Mouse (Mus musculus): ENCODE measurements at regions not wholly inside any gene's neighbourhood (a gene's known extent, or its start where the extent isn't known, plus 50 kb on each side); places are given as distances from the start of the nearest gene placed in this dataset.

DNA sequence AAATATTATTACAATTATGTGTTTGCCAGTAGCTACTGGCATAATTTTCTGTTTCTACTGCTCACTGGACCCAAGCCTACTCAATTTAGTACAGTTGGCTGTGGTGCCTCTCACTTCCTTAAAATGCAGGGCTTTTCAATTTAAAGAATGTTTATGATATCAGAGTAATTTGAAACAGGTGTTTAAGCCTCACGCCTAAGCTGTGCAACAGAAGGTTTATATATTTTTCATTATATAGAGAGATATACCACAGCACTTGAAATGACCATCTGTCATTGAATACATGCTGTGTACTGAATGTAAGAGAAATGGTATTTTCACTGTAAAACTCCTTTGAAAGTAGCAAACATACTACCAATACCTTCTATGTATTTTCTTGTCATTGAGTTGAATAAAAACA is 376.8 kb downstream of the Otol1 start:
- DNase-seq = no peak

DNA sequence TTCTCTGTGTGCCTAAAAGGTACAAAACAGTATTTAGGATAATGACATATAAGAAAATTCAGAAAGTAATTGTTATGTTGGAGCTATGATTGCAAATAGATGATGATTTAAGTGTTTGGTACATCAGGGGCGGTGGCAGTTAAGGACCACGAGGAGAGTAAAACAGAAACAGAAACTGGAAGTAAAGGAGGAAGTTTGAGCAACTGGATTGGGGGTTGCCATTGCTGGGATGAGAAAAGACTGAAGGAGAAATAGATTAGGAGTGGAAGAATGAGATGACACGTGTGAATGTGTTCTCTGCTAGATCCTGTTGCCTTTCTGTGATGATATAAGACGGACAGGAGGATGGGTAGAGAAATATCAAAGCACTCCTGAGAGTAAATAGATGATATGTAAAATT is 378.5 kb downstream of the Otol1 start:
- DNase-seq = no peak

DNA sequence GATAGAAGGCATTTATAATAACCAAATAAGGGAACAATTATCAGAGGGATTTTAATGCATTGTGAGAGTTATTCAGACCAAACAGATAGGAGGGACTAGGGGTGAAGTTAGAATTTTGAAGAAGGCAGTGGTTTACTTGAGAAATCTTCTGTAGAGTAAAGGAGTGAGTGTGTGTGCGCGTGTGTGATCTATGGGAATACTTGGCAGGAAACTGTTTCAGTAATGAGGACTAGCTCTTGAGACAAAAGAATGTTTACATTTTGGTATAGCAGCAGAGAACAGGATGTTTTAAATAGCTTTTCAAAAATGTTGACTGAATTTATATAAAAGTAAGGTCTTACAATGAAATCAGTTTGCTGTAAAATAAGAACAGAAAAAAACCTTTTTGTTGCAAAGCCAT is 393.8 kb downstream of the Otol1 start:
- no peak for DNase-seq

DNA sequence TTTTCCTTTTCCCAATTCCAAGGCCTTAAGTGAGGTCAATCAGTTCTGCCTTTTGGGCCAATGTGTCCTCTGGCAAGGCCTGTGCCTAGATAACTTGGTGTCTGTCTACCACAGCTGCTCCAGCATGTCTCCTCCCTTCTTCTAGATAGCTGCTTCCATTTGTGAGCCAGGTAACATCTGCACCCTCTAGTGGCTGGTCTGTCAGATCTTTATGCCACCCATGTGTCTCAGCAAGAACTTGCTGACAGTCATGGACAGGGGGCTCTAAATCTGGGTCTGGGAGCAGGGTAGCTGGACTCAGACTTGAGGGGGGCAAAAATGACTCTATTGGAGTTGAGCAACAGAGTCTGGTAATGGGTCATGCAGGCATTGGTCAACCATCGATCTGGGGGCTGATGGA is 399.2 kb downstream of the Otol1 start:
- peak in 1 of 2 experiments; percentile 28 for DNase-seq

DNA sequence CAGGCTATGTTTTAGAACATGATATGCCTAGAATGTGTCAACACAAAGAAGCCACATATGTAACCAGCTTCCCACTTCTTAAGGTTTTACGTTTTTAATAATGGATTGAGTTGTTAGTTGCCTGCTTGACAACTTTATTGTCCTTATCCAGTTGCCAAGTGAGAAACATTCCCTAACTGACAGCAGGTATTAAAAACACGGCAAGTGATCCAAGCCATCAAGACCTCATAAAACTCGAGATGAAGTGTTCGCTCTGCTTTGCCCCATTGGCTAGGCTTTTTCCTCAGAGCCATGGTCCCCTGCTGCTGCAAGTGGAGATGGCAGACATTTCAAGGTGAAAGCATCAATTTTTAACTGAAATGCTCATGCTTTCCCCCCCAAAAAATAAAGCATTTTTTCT is 410.9 kb downstream of the Otol1 start:
- no peak for DNase-seq

DNA sequence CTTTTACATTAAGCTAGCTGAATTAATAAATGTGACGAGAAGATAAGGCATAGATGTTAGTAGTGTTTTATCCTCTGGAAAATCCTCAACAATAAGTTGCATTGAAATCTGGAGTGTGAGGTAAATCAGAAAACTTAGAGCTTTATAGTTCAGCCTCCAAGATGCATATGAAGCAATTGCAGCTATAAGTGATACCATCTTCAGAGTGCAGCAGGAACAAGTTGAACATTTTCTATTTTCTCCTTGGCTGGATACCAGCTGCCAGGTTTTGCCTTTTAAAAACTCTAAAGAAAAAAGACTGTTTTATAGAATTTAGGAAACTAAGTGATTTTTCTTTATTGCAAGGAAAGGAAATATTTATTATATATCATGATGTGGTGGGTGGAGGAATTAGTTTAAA is 414.6 kb downstream of the Otol1 start:
- DNase-seq = no peak

DNA sequence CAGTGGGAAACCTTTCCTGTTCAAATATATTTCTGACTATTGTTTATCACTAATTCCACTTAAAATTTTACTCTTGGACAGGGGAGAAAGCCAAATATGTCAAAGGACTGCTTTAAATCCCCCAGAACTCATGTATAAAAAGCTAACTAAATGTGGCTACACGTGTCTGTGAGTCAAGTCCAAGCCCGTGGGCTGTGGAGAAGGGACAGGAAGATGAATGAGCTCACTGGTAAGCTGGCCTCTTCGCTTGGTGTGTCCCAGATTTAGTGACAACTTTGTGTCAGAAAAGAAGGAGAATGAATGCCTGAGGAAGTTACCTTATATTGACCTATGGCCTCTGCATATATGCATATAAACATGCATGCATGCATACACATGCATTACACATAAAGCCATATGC is 415.3 kb downstream of the Otol1 start:
- no peak for DNase-seq

DNA sequence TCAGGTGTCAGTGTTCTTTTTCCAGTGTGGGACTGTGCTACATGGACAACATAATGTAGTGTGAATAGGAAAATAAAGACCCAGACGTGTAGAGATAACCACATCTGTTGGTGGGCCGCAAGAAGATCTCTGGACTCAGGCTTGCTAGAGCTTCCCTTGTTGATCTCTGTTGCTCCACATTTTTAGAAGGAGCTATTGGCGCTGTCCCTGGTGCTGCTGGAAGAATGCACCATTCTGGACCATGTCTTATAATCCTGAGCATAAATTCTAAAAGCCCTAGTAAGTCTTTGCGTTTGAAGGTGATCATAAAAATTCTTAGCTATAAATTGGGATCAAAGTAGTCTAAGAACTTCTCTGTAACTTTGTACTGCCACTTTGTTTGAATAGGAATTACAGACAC is 429.3 kb downstream of the Otol1 start:
- peak in 1 of 2 experiments; percentile 2 for DNase-seq

DNA sequence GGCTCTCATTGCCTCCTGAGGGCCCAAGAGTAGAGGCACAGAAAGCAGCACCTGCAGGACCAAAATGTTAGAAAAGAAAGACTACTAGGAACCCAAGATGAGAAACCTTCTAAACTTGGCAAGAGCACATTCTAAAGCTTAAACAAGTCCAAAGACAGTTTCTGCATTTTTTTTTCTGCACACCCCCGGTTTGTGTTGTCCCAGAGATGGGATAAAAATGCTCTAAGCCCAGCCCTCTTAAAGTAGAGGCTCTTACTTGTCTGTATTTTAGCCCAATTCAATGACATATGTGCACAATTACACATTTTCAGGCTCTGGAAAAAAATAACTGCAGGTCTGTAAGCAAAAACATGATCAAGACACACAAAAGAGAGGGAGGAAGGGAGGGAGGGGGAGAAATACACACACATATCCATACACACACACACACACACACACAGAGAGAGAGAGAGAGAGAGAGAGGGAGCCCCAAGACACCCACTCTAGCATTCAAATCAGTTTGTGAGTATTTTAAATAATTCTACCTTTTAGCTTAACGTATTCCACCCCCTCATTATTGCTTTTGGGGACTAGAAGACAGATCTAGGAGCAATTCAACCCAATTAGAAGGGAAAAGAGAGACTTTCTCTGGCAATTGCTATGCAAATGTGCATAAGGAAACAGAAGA is 449.9 kb downstream of the Otol1 start:
- DNase-seq = no peak

DNA sequence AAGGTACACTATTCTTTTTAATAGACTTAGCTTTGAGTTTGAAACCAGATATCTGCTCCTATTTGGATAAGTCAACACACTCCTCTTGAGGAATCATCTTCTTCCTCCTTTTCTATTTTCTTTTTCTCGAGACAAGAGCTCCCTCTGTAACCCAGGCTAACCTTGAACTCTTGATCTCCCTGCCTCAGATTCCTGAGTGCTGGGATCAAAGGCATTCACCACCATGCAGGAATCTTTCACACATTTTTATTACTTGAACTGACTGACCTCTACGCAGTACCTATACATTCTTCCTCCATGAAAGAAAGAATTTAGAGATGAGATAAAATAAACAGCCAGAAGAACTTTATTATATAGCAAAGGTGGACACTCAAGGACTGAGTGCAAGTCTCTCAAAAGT is 453.4 kb downstream of the Otol1 start:
- DNase-seq = no peak

DNA sequence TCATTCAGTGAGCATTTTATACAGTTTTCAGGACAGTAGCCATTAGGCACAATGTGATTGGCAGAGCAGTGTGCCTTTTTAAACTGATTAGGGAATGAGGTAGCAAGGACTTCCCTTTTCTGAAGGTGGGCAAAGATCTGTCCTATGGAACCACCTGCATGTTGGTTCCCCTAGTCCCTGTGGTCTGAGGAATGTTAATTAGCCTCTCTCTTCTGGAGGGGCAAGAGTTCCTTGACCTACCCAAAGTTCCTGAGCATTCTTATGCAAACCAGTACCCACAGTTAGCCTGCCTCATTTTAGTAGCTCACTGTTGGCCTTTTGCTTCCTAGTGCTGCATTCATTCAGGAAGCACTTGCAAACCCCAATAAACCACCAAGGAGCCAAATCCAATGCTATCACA is 455.8 kb downstream of the Otol1 start:
- DNase-seq = no peak

DNA sequence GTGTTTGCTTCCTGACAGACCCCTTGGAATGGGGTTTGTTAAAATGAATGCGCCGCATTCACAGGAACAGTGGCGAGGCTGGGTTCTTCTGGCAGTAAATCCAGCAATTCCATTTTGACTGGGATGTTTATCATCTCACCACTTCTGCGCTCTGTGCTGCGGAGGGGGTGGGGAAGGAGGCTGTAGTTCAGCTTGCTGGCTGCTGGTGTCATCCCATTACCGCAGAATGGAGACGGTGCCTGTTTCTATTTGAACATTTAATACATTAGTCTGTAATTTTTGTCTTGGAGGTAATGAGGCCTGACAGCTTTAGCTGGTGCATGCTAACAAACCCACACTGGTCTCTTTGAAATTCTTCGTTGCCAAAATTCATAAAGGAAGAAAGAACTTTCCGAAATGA is 475.1 kb downstream of the Otol1 start:
- peak; percentile 3 to 43 for DNase-seq

DNA sequence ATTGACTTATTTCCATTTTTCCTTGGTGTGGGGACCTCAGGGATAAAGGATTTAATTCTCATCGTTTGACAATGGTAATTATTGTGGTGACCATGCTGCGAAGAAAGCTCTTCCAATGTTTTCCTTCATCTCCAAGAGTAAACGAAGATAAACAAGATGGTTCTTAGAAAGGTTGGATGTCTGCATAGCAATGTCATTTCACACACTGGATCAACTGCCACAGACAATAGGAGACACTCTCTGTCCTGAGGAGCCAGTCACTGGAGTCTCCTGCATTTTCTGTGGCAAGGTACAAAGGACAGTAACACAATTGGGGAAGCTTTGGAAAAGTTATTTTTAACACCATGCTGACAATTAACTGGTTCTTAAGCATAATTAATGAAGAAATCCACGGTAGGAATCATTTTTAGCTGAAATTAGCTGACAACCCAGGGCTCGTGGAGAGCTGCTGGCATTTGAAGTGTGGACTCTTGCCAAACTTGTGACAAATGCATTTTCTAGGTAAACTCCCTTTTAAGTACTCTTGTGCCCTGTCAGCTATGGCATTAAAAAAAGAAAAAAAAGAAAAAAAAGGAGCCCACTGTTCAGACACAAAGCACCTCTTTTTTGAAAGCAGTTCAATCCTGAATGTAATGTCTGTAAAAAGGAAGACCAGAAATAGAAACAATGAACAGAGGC is 475.8 kb downstream of the Otol1 start:
- no peak for DNase-seq

DNA sequence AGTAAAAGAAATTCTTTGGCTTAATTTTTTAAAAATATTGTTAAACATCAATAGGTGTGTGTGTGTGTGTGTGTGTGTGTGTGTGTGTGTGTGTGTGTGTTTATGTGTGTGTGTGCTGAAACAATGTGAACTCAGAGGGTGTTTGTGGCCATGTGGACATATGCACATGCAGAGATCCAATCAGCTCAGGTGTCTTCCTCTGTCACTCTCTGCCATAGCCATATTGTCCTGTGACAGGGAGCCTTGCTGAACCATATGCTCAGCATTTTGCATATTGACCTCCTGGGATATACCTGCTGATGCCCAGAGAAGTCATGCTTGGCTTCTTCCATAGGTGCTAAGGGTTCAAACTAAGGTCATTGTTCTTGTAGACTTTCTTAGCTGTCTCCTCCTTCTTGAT is 489.0 kb downstream of the Otol1 start:
- no peak for DNase-seq

DNA sequence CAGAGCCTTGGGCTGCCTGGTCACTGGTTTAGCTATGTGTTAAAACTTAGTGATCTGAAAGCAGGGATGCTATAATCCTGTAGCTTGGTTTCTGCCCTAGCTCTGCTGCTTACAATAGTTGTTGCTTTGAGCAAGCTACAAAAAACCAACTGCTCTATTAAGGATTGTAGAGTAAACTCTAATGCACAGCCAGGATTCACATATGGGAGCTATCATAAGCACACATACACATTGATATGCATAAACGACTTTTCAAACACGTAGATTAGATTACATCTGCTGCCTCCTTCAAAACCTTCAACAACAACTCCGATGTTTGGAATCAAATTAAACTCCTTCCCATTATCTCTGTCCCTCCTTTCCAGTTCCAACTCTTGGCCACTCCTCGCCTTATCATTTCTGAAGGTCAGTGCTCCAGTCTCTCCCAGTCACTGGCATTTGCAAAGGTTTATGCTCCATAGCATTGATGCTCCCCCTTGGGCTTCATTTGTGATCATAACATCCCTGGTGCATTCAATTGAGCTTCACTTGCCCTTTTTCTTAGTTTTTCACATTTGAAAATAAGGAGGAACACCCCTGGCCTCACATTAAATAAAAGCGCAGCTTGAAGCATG is 492.9 kb downstream of the Otol1 start:
- DNase-seq = no peak

DNA sequence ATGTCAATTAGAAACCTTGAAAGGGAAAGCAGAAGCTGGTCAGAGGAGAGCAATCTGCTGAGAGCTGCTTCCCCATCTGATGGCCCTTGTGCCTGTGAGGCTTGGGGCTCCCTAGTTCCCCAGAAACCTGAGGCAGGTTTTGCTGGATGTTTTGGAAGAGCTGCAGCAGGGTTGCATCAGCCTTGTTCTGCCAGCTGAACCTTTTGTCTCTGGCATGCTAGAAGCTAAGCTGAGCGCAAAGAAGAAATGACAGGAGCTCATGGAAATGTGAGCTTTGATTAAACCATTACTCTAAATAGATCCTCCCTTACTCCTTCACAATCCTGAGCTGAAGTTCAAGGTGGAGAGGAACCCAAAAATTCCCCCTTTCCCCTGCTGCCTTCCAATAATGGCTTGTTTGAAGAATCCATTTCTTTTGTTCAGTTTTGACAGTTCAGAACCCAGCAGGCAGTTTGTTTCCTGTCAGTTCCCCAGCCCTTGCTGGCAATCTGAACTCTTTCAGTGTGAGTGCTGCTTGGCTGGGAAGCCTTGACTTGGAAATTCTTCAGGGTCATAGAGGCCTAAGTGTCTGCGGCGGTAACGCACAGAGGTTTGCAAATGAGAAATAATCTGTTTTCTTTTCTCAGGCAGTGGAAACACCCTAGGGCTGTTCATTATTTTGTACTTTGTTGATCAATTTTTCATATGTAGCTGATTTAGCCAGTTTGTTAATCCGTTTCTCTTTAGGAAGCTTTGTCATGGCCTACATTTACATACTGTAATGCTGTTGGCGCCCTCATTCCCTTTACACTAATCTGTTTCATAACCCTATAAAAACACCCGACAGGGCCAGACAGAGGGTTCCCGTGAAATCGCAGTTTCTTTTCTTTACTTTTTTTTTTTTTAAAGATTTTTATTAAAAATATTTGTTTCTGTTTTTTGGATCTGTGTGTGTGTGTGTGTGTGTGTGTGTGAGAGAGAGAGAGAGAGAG is 493.9 kb downstream of the Otol1 start:
- DNase-seq = no peak

DNA sequence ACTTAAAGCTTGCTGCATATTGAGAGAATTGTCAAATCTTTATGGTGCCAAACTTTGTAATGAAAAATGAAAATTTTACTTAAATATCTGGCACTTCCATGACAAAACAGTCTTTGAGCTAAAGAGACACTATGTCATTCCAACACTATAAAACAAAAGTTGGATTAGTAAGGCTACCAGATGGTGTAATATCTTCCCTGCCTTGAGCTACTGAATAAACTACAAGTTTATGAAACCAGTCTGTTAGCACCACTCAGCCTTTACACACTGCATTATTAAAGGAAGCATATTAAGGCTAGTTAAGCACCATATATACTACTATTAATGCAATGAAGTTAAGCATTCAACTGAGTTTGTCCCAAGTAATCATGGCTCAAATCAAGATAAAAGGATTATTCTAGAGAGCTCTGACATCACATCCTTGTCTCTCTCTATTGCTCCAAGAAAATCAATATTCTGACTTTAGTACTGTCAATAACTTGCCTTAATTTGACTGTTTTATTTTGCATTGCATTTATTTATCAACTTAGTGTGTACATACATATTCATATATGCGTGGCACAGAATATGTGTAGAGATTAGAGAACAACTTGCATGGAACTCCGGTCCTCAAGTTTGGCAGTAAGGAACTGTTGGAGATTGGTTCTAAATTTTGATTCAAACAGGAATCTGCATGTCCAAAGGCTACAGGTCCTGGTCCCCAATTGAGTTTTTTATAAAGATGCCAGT is 526.3 kb downstream of the Otol1 start:
- no peak for DNase-seq

DNA sequence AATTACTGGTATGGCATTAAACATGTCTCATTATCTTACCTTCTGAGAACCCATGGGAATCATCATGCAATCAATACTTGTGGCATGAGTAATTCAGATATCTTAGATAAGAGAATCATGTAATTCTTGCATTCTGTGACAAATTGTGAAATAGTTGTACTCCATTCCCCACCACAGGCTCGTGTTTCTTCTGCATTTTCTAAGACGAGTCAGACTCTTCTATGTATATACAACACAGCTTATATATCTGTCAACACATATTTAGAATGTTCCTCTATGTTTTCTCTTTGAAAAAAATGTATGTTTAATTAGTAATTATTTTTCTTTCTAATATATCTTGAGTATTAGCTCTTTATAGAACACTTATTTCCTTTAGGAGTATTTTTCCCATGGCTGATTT is 527.7 kb downstream of the Otol1 start:
- no peak for DNase-seq

DNA sequence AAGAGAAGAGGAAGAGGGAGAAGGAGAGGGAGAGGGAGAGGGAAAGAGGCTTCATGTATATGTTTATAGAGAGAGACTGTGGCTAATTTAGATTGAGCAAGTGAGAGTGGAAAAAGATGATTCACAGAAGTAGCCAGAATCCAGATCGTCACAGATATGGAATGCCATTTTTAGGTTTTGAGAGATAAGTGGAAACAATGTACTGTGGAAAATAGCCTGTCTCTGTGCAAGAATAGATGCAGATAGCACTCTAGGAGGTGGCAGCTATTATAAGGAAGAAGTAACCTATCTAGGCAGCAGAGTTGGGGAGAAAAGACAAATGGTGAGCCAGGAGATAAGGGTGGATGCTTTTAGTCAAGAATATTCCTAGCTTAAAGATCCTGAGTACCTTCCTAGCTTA is 536.5 kb downstream of the Otol1 start:
- no peak for DNase-seq

DNA sequence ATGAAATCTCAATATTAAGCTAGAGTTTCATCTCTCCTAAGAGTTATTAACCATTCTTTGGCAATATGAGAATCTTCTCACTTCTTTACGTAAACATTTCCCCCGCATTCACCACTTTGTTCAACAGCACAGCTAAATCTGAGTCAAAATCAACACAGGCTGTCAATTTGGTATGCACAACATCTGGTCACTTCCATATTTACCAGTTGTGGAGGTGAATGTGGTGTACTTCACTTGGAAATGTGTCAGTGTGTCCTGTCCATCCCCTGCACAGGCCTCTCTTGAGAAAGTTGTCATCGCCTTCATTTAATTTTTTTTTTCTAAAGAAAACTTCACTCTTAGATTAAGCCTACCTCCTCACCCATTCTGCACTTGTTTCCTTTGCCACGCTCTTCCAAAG is 550.4 kb downstream of the Otol1 start:
- no peak for DNase-seq

DNA sequence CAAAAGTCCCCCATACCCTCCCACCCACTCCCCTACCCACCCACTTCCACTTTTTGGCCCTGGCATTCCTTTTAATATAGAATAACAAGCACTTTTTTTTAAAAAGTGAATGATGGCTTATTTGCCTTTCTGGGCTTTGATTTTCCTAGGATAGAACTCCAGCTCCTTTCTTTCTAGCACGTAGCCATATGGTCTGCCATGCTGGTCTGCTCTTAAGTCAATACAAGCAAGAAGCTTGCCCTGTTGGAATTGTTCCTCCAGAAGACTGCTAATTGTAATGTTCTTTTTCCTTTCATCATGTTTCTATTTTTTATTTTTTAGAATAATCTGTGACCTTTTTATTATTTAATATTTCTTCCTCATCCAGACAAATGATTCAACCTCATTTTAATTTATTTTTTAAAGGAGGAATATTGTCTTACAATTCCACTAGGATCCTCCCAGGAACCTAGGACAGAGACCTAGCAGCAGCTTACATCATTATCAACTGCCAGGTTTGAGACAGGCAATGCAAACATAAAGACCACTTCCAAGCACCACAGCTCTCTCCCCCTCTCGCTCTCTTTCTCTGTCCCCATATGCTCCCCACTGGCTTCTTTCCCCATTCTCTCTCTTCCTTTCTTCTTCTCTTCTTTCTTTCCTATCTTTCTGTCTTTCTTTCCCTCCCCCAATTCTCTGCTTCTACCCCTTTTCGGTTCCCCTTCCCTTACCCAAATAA is 558.9 kb downstream of the Otol1 start:
- no peak for DNase-seq

DNA sequence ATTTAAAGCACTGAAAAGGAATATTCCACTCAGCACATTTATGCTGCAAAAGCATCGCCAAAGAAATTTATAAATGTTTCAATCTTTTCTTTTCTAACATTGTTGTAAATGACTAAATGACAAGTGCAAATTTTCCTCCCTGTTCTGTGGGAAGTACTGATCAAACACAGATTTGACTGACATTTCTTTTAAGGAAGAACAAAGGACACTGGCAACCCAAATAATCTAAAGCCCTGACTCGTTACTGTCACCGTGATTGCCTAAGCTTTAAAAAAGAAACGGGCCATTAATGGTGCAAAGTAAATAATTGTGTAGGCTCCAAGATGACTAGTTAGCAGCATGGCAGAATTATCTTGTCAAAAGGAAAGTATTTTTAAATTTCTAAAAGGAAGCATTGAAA is 587.4 kb downstream of the Otol1 start:
- no peak for DNase-seq

Measured in kidney, postnatal 36 days (tissue).